Mouse (Mus musculus) lung, postnatal 14 days (tissue): ENCODE data around the gene Sec61b.

Experiments used
- DNase-seq: peaks from one replicate; pipeline ENCODE4 v3.0.0; 2021

Sec61b gene

DNA sequence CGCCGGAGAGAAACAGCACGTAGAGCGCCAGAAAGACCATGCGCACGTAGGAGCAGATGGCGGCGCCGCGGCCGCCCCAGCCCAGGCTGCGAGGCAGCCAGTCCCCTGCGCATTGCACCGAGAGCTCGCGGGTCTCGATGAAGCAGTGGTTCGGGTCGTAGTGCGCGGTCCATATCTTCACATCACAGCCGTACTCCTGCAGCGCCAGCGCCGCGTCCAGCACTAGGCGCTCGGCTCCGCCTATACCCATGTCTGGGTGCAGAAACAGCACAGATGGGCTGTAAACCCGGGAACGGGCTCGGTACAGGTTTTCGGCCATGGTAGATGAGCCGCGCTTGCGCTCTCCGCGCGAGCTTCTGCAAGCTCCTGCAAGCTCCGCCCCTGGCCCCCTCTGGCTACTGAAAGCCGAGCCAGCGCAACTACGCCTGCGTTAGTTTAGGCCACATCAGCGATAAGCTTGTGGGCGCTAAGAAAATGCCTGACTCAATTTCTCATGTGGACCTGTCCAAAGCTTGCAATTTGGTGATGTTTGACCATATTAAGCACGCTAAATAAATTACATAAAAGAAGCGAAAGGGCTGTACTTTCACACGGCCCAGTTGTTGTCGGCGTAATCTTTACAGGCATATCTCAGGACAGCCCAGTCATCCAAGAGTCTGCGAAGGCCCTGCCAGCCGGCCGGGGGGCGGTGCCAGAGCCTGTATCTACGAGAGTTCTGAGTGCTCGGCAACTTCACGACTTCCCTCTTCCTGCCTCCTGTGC is at the start of gene Sec61b, which contains the start of gene Alg2:
Sec61b (plus strand) TSS at position 691 of the 762 bp plus-strand sequence.
Alg2 (minus strand) TSS at position 366 of the 762 bp plus-strand sequence.
- DNase-seq: peak; percentile 97

DNA sequence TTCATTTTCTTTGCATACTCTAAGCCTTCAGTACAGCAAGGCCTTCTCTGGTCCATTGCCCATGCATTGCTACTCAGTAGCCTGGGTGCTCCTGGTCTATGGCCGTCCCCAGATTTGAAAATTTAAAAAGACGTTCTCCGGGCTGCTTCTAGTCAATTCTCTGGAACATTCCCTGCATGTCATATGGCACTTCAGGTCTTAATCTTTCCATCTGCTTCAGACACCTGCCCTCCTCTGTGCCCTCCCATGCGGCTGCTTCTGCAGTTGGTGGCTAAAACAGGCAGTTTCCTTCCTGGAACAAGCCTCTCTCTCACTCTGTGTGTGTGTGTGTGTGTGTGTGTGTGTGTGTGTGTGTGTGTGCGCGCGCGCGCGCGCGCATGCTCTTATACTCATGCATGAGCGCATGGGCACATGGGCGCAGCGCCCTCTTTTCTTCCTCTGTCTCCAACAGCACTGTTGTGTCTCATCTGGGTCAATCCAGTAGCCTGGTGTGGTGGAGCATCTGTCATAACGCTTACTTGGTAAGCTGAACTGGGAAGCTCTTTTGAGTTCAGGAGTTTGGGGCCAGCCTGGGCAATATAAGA is 49.1 kb upstream of the Sec61b start:
- no peak for DNase-seq

- DNase-seq: no peak
These were observed 46.9 kb upstream of the Sec61b start for GRCm38 (mm10) chr4:47427606-47428005.

GRCm38 (mm10) chr4:47430557-47430956 is 43.9 kb upstream of the Sec61b start:
- no peak for DNase-seq

DNA sequence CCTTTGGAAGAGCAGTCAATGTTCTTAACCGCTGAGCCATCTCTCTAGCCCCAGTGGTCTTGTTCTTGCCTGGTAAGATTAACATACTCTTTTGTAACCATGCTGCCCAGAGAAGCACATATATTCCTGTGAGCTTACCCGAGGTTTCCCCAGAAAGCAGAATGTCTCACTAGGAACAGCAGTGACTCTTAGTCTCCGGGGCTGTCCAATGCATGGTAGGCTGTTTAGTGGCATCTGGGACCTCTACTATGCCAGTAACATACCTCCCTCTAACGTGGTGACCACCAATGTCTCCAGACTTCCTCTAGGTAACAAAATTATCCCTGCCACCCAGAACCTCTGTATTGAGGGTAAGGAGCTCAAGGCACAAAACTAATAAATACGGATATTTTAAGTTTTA is 43.4 kb upstream of the Sec61b start:
- no peak for DNase-seq

- DNase-seq: no peak
These were observed 41.7 kb upstream of the Sec61b start for GRCm38 (mm10) chr4:47432766-47433165.

- DNase-seq: no peak
These were observed 39.3 kb upstream of the Sec61b start for GRCm38 (mm10) chr4:47435131-47435530.

GRCm38 (mm10) chr4:47435566-47436360 is 38.7 kb upstream of the Sec61b start:
- DNase-seq: no peak

- DNase-seq: peak; percentile 89
These were observed 36.8 kb upstream of the Sec61b start for GRCm38 (mm10) chr4:47437365-47438340.

GRCm38 (mm10) chr4:47438956-47439355 is 35.5 kb upstream of the Sec61b start:
- DNase-seq: no peak

GRCm38 (mm10) chr4:47440951-47441350 is 33.5 kb upstream of the Sec61b start:
- DNase-seq: no peak

- DNase-seq: no peak
These were observed 25.9 kb upstream of the Sec61b start for GRCm38 (mm10) chr4:47448526-47448925.

- no peak for DNase-seq
These were observed 25.3 kb upstream of the Sec61b start for GRCm38 (mm10) chr4:47449116-47449515.

DNA sequence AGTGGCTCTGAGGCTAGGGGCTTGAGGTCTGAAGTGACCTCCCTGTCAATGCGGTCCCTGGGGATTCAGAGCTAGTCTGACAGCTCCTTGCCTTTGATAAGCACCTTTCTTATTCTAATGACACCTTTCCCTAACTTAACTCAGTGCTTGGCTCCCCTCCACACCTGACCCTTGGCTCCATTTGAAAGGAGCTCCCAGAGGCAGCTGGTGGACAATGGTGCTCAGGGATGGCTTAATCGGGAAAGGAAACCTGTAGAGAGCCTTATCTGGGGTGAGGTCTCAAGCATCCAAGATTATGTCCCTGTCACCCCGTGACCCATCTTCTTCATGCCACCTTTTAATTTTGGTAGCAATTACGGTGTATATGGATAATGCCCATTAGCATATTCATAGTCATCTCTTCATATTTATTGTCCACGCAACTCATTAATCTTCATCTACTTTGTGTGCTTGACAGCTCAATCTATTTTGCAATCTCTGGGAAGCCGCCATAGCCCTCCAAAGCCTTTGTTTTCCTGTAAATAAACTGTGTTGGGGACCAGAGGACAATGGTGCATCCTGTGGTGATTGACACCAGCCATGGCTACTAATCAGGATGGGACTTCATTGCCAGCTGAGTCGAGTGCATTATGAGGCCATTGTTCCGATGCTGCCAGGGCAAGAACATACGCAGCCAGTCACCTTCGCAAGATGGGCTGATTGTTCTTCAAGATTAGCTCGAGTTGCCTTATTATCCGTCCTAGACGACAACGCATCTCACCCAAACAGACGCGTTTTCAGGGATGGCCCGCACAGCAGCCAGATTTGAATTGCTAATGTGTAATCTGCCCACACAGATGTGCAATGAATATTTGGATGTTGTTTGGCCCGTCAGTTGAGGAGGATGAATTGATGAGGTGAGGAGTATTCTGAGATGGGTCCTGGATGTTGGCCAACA is 24.6 kb upstream of the Sec61b start:
- no peak for DNase-seq

GRCm38 (mm10) chr4:47467196-47467595 is 7.3 kb upstream of the Sec61b start:
- no peak for DNase-seq

DNA sequence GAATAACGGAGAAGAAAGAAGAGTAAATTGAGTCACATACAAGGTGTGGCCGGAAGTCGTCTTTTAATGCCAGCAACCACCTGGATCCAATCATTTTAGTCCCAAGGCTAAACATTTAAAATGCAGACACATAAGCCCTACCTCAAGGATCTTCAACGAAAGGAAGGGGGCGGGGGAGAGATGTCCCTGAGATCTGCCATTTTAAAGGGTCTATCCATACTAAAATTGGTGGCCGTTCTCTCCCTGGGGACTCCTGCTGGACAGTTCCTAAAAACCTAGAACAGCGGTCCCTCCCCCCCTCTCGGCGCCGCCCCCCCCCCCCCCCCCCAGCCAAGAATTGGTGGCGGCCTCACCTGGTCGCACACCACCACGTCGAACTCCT is 881 bp upstream of the Sec61b start:
- no peak for DNase-seq

GRCm38 (mm10) chr4:47474730-47475643 is 529 bp downstream of the Sec61b start:
- DNase-seq: no peak

GRCm38 (mm10) chr4:47477539-47477938 is 3.1 kb downstream of the Sec61b start:
- no peak for DNase-seq

DNA sequence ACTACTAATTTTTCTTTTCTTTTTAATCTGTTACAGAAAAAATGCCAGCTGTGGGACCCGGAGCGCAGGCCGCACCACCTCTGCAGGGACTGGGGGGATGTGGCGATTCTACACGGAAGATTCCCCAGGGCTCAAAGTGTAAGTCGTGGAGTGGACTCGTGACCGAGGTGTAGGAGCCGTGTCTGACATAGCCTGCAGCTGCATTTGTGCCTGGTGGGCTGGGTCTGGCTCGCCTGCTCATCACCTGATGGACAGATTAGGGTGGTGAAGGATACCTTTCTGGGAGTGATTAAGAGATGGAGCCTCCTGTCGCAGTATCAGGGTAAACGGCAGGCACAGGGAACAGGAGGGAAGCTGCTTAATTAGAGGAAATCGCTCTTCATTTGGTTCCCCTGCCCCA is 5.6 kb downstream of the Sec61b start:
- DNase-seq: no peak

DNA sequence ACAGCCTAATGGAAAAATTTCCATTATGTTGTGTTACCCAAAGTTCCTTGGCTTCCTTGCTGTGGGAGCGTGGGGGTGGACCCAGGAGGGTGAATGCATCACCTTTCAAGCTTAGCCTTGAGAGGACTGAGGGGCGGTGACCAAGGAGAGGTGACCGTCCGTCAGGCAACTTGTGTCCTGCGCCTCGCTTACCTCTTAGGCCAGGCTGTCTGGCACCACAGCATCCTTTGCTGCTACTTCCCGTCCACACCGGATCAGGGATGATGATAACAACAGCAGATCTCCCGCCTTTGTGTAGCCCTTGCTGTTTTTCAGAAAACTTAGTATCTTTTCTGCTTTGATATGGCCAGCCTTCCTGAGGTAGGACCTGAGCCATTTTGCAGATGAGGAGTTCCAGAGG is 6.1 kb downstream of the Sec61b start:
- no peak for DNase-seq
